Mouse (Mus musculus): ENCODE measurements around the gene Pth1r.

DNA sequence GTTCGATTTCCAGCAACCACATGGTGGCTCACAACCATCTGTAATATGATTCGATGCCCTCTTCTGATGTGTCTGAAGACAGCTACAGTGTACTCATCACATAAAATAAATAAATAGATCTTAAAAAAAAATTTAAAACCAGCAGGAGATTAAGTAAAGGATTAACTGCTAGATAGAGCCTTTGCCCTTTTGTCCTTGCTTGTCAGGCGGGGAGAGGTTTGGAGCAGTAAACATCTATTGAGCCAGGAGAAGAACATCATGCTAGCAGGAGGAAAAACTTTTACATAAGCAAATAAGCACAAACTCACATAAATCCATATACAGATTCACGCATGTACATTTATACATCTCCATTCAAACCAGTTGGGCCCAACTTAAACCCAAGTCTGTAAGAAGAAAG lies 34.4 kb downstream of the Pth1r start:
- TF ChIP-seq MAX (IDR thresholded peaks at IDR 0.05): no peak
- TF ChIP-seq CTCF (IDR thresholded peaks at IDR 0.05; ENCODE audit: control insufficient read depth, insufficient read depth, insufficient read length): no peak

All from C2C12 (cell line).